18 mouse cellular contexts compared by ENCODE assay signal in the genomic region with DNA sequence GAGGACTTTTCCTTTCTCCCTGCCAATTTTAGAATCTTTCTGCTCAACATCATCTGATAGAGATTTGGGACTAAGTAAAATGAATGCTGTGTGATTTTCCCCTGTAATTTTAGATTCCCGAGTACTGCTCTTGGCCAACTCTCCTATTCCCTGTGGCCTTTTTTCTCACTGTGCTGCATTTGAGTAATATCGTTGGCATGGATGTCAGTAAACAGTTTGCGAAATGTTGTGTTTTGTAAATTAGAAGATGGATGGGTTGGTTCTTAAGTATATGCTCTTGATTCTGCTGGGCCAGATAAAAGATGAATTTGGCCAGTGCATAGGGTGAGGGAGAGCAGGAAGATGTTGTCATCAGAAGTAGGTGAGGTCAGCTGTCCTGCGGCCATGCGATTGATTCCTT. TPM values are rescaled to one million over a fixed set of nuclear protein-coding genes. Genes with fewer than 3 reads are reported as not detected.
DNase-seq lines count a peak whose midpoint lies in the region; ATAC-seq lines count a peak whose summit lies in the region.
"Had no signal": no experiment of that assay in that cellular context is flagged by ENCODE, and none has a peak within 500 bp of the region (broad histone marks: within the 10 kb centered on the region; RNA-seq: fewer than 3 reads in every experiment).

No protein-coding gene starts in this region.

- peaks cover 13% of the 10 kb centered on the region for H3K36me3 ChIP-seq in embryonic facial prominence, embryonic 13.5 days
- no peaks in the 10 kb centered on the region; the same call in 1 of the 2 replicates for H3K36me3 ChIP-seq in embryonic facial prominence, embryonic 10.5 days (replicated peaks)
- H3K36me3 ChIP-seq in limb, embryonic 15.5 days = no peaks in the 10 kb centered on the region
- H3K36me3 ChIP-seq in limb, embryonic 10.5 days = 0 out of 2 replicates have a peak, but pooled peaks cover 9% of the 10 kb centered on the region
- H3K36me3 ChIP-seq in embryonic facial prominence, embryonic 15.5 days = peaks cover 3% of the 10 kb centered on the region; the same call in 1 of the 2 replicates
- H3K36me3 ChIP-seq: forebrain, embryonic 15.5 days; heart, embryonic 15.5 days; hindbrain, embryonic 13.5 days; intestine, embryonic 15.5 days had no signal

- WGBS in embryonic facial prominence, embryonic 13.5 days = 67% methylated on average over 5 of the region's 5 CpGs
- WGBS in embryonic facial prominence, embryonic 10.5 days = 94% methylated on average over 5 of the region's 5 CpGs
- 68% methylated on average over 5 of the region's 5 CpGs for WGBS in limb, embryonic 15.5 days
- WGBS in limb, embryonic 10.5 days = 94% methylated on average over 5 of the region's 5 CpGs
- 62% methylated on average over 5 of the region's 5 CpGs for WGBS in embryonic facial prominence, embryonic 15.5 days

- ATAC-seq in embryonic facial prominence, embryonic 13.5 days (ENCODE audit: insufficient number of reproducible peaks, insufficient read depth, low FRiP score, low TSS enrichment, low read depth) = no peak
- ATAC-seq in limb, embryonic 15.5 days (ENCODE audit: insufficient number of reproducible peaks, low FRiP score, low TSS enrichment, low read depth) = no peak
- ATAC-seq in embryonic facial prominence, embryonic 15.5 days (ENCODE audit: insufficient number of reproducible peaks, low FRiP score, low TSS enrichment, low read depth) = peak; percentile 60; the same call in 1 of the 2 replicates
- ATAC-seq in inflammation-experienced regulatory T-cells, adult 6 months = no peak
- ATAC-seq: intestine, embryonic 15.5 days had no signal

- no peak overlapping the region for H3K4me2 ChIP-seq in embryonic facial prominence, embryonic 13.5 days
- no peak overlapping the region for H3K4me2 ChIP-seq in limb, embryonic 15.5 days
- H3K4me2 ChIP-seq in embryonic facial prominence, embryonic 15.5 days (replicated peaks) = no peak overlapping the region
- H3K4me2 ChIP-seq: forebrain, embryonic 15.5 days; heart, embryonic 11.5 days; heart, embryonic 15.5 days; hindbrain, embryonic 13.5 days; intestine, embryonic 15.5 days had no signal

- H3K27me3 ChIP-seq in embryonic facial prominence, embryonic 13.5 days = no peaks in the 10 kb centered on the region
- no peaks in the 10 kb centered on the region for H3K27me3 ChIP-seq in embryonic facial prominence, embryonic 10.5 days (replicated peaks; ENCODE audit: low read depth, poor library complexity, severe bottlenecking)
- no peaks in the 10 kb centered on the region for H3K27me3 ChIP-seq in limb, embryonic 15.5 days
- H3K27me3 ChIP-seq in limb, embryonic 10.5 days (ENCODE audit: low read depth, poor library complexity, severe bottlenecking) = no peaks in the 10 kb centered on the region
- no peaks in the 10 kb centered on the region for H3K27me3 ChIP-seq in embryonic facial prominence, embryonic 15.5 days
- H3K27me3 ChIP-seq: CH12.LX; forebrain, embryonic 15.5 days; heart, embryonic 15.5 days; intestine, embryonic 15.5 days had no signal

- no peak for DNase-seq in embryonic facial prominence, embryonic 10.5 days (ENCODE audit: low spot score)
- no peak for DNase-seq in limb, embryonic 10.5 days (ENCODE audit: low spot score)
- DNase-seq in NIH3T3 (ENCODE audit: low read depth) = peak; percentile 85
- DNase-seq: adrenal gland, adult 8-10 months; cerebellum, adult 11-12 months; cerebellum, adult 9-10 months; gastrocnemius, postnatal 36 days had no signal

- H3K4me3 ChIP-seq in embryonic facial prominence, embryonic 13.5 days = no peak overlapping the region
- H3K4me3 ChIP-seq in embryonic facial prominence, embryonic 10.5 days = no peak overlapping the region
- H3K4me3 ChIP-seq in limb, embryonic 15.5 days = no peak overlapping the region
- no peak overlapping the region for H3K4me3 ChIP-seq in limb, embryonic 10.5 days
- H3K4me3 ChIP-seq in embryonic facial prominence, embryonic 15.5 days (replicated peaks) = no peak overlapping the region
- H3K4me3 ChIP-seq: forebrain, embryonic 15.5 days; heart, embryonic 15.5 days; hindbrain, embryonic 13.5 days; intestine, embryonic 15.5 days had no signal

- H3K27ac ChIP-seq in embryonic facial prominence, embryonic 13.5 days = peak overlapping the region; percentile 39; the same call in 1 of the 2 replicates
- H3K27ac ChIP-seq in embryonic facial prominence, embryonic 10.5 days (replicated peaks) = no peak overlapping the region
- peak overlapping the region; percentile 19; the same call in 1 of the 2 replicates for H3K27ac ChIP-seq in limb, embryonic 15.5 days
- H3K27ac ChIP-seq in limb, embryonic 10.5 days = no peak overlapping the region
- H3K27ac ChIP-seq in embryonic facial prominence, embryonic 15.5 days (replicated peaks) = no peak overlapping the region; the same call in 1 of the 2 replicates
- H3K27ac ChIP-seq: forebrain, embryonic 15.5 days; heart, embryonic 15.5 days; hindbrain, embryonic 13.5 days; hindbrain, postnatal 0 days; intestine, embryonic 15.5 days had no signal

- no peaks in the 10 kb centered on the region for H3K9me3 ChIP-seq in embryonic facial prominence, embryonic 13.5 days
- no peaks in the 10 kb centered on the region for H3K9me3 ChIP-seq in embryonic facial prominence, embryonic 10.5 days
- H3K9me3 ChIP-seq in limb, embryonic 15.5 days = no peaks in the 10 kb centered on the region
- no peaks in the 10 kb centered on the region for H3K9me3 ChIP-seq in limb, embryonic 10.5 days (replicated peaks)
- no peaks in the 10 kb centered on the region for H3K9me3 ChIP-seq in embryonic facial prominence, embryonic 15.5 days (replicated peaks)
- H3K9me3 ChIP-seq: forebrain, embryonic 15.5 days; heart, embryonic 15.5 days; hindbrain, embryonic 13.5 days; intestine, embryonic 15.5 days had no signal

- no peak overlapping the region for H3K9ac ChIP-seq in embryonic facial prominence, embryonic 13.5 days
- no peak overlapping the region for H3K9ac ChIP-seq in limb, embryonic 15.5 days
- no peak overlapping the region for H3K9ac ChIP-seq in embryonic facial prominence, embryonic 15.5 days
- H3K9ac ChIP-seq: forebrain, embryonic 15.5 days; heart, embryonic 15.5 days; hindbrain, embryonic 13.5 days; intestine, embryonic 15.5 days had no signal

- peaks cover 64% of the 10 kb centered on the region for H3K4me1 ChIP-seq in embryonic facial prominence, embryonic 13.5 days
- peaks cover 43% of the 10 kb centered on the region for H3K4me1 ChIP-seq in embryonic facial prominence, embryonic 10.5 days
- H3K4me1 ChIP-seq in limb, embryonic 15.5 days = peaks cover 33% of the 10 kb centered on the region
- peaks cover 37% of the 10 kb centered on the region for H3K4me1 ChIP-seq in limb, embryonic 10.5 days
- peaks cover 48% of the 10 kb centered on the region for H3K4me1 ChIP-seq in embryonic facial prominence, embryonic 15.5 days

RNA-seq across cellular contexts. Expression of a gene that starts 12.8 kb away (rescaled TPM):
- 41.3 and 44.8 TPM in 2 replicates for polyA plus RNA-seq in embryonic facial prominence, embryonic 13.5 days (2015; fragmentation: Nextera tagmentation; extraction: Ambion mirVana)
- polyA plus RNA-seq in embryonic facial prominence, embryonic 10.5 days (2016; fragmentation: Nextera tagmentation; extraction: Ambion mirVana) = 7.0 and 8.5 TPM in 2 replicates
- polyA plus RNA-seq in limb, embryonic 15.5 days (2015; fragmentation: Nextera tagmentation; extraction: Ambion mirVana) = 65.8 and 78.6 TPM in 2 replicates
- 7.1 and 16.4 TPM in 2 replicates for polyA plus RNA-seq in limb, embryonic 10.5 days (2016; fragmentation: Nextera tagmentation; extraction: Ambion mirVana)
- polyA plus RNA-seq in embryonic facial prominence, embryonic 15.5 days (2015; fragmentation: Nextera tagmentation; extraction: Ambion mirVana) = 48.0 and 55.5 TPM in 2 replicates
- polyA plus RNA-seq in inflammation-experienced regulatory T-cells, adult 6 months (2017; shearing (Covaris generic)) = not detected

Comparison
In these comparisons a context has a peak if more than half of its experiments do, and no peak if none do; other contexts are left out.
1. H3K27ac ChIP-seq: peak in embryonic facial prominence, embryonic 13.5 days (single experiment) and limb, embryonic 15.5 days (single experiment); none in embryonic facial prominence, embryonic 10.5 days (single experiment), limb, embryonic 10.5 days (single experiment) and embryonic facial prominence, embryonic 15.5 days (single experiment).